Mouse (Mus musculus): ENCODE measurements around the gene Baz2b.
"Not testable (repeated sequence)": the region's sequence is repeated elsewhere in the genome, so short reads cannot be mapped to it uniquely, and the experiment has no call there.

The Baz2b gene

DNA sequence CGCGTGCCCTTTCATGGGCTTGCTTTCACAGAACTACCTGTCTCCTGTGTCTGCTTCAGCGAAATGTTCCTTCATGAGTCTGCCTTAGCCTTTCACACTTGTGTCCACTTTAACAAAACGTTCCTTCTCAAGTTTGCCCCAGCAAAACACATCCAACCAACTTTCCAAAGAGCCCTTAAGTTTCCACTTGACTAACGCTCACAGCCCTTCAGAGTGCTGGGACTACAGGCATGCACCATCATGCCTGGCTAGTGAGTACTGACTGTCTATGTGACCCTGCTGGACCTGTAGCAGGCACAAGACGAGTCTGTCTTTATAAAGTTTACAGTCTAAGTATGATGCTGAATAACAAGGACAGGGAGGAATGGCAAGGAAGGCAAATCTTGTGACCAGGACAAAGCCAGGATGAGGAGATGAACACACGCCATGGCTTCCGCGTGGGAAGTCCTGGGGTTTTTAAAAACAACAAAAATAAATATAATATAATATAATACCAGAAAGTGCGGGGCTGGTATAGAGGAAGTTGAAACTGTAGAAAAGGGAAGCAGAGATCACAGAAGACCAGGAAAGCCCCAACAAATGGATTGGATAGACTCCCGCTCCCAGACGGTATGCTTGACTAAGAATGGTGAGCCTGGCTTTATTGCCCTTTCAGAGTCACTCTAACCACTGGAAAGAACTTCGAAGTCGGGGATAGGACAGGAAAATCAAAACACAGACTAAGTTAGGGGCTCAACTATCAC, 120.7 kb downstream of the Baz2b start:
- no peak for DNase-seq (ENCODE audit: low spot score)

DNA sequence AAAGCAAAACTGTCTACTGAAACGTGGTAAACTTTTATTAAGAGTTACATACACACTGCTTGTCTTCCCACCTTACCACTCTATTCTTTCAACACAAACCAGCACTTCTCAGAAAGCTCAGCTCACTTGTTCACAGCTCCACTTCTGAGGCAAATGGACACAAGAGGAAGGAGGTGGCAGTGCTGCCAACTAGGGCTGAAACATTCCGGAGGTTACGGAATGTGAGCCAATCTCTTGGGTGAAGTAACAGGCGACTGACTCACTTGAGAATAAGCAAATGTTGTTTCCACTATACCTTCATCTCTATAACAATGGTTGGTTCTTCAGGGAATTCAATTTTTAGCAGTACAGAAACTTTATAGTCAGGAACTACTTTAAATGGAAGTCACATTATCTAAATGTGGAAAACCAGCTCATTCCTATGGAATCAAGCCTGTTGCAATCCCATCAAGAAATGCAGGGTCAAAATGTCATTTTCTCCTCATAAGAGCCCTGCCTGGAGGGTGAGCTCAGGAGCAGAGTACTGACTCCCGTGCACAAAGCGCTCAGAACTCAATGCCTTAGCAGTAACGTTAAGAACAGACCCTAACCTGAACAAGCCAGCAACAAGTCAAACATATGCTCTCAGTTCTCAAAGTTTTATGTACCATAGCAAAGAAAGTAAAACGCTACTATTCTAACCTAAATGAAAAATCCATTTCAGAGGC, 123.3 kb downstream of the Baz2b start:
- DNase-seq (ENCODE audit: low spot score): no peak

DNA sequence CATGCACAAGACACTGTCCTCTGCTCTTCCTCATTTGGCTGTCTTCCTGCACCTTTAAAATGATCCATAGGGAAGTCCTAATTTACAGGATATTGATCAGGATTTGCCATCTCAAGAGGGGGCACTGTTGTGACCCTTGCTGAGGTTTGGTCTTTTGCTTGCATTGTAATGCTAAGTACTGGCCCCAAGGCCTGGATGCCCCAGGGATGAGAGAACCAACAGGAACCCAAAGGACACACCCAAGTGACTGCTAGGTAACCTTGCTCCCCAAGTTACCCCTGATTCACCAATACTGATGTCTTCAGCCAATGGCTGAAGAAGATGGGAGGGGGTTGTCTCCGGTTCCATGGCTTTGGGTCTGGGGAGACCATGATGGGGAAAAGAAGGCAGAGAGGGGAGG, 124.8 kb downstream of the Baz2b start:
- no peak for DNase-seq (ENCODE audit: low spot score)

DNA sequence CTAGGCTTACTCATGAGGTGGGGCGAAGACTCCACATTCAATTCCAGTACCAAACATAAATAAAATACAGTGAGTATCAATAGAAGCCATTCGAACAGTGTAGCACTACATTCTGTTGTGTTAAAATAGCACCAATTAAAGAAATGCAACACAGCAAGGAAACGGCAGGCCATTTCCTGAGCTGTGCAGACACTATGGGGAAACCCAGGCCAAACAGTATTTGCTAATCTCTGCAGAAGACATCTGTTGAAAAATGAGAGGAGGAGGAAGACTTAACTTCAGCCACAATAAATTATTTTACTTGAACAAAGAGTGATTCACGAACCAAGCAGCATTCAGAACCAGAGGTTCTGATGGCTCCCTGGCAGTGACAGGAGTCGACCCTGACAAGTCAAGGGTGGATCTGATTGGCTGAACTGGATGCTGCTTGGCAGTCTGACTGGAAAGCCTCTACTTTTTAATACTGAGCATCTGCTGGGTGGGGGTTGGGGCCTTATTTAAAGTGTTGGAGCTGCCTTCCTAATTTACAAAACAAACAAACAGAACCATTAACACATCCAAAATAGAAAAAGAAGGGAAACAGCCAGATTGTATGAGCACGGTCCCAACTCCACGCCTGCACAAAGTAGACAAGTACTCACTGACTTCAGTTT, 126.5 kb downstream of the Baz2b start:
- no peak for DNase-seq (ENCODE audit: low spot score)

DNA sequence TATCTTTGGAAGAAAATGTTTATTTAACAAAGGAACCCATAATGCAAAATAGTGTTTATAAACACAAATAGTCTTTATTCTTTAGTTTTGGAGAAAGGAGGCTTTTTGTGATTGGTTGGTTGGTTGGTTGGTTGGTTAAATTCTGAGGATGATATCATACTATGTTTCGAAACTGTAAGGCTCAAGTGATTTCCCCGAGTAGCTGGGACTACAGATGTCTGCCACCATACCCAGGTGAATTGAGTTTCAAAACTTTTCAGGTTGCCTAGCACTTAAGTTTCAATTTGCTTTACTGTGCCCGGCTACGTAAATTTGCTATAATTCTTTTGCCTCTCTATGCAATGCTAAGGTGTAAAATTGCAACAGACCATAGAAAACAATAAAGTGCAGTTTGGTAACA, 127.4 kb downstream of the Baz2b start:
- DNase-seq (ENCODE audit: low spot score): no peak

GRCm38 (mm10) chr2:60080831-60081230, 128.8 kb downstream of the Baz2b start:
- peak; percentile 79 for DNase-seq (ENCODE audit: low spot score)

- no peak for DNase-seq (ENCODE audit: low spot score)
Measured at GRCm38 (mm10) chr2:60077631-60078030, 132.0 kb downstream of the Baz2b start.

- no peak for DNase-seq (ENCODE audit: low spot score)
Measured at GRCm38 (mm10) chr2:60076800-60077199, 132.8 kb downstream of the Baz2b start.

- peak; percentile 67 for DNase-seq (ENCODE audit: low spot score)
Measured at GRCm38 (mm10) chr2:60076025-60076424, 133.6 kb downstream of the Baz2b start.

DNA sequence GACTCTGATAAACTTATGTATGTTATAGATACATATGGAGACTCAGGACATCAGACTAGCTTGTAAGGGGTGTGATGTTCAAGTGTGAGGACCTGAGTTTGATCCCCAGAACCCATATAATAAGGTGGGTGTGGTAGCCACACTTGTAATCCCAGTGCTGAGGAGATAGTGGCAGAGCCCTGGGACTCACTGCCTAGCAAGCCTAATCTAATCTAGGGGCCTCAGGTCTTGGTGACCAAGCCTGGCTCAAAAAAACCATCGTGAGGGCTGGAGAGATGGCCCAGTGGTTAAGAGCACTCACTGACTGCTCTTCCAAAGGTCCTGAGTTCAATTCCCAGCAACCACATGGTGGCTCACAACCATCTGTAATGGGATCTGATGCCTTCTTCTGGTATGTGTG, 135.8 kb downstream of the Baz2b start:
- not testable (repeated sequence) for DNase-seq (ENCODE audit: low spot score)

- DNase-seq (ENCODE audit: low spot score): no peak
Measured at GRCm38 (mm10) chr2:60071813-60072212, 137.8 kb downstream of the Baz2b start.

DNA sequence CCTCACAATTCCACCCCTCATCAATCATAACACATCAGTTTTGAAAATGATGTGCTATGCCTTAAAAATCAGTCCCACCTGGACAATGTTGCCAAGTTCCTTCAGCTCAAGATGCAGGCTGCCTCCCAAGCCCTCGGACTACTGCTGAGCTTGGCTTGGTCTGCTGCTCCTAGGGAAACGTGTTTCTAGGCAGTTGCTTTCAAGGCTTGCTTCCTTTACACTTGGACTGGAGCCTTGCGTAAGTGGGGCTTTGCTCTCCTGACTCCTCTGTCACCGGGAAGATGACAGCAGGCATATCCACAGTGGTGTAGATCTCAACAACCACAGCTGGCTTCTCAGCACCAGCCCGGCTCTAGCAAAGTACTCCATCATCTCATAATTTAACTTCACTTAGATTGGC, 138.7 kb downstream of the Baz2b start:
- DNase-seq (ENCODE audit: low spot score): no peak

DNA sequence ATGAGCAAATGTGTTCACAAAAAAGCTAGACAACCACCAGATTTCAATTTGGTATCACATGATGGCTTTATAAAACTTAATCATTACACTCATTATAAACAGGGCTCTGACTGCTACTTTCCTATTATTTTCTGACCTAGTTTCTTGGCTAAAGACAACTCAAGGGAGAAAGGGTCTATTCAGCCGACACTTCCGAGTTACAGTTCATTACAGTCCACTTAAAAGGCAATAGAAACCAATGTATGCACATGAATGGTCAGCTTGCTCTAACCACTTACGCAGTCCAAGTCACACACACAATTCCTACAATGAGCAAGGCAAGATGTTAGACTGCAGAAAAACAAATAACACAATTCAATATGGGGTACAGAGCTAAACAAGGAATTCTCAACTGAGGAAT, 141.2 kb downstream of the Baz2b start:
- DNase-seq (ENCODE audit: low spot score): no peak

DNA sequence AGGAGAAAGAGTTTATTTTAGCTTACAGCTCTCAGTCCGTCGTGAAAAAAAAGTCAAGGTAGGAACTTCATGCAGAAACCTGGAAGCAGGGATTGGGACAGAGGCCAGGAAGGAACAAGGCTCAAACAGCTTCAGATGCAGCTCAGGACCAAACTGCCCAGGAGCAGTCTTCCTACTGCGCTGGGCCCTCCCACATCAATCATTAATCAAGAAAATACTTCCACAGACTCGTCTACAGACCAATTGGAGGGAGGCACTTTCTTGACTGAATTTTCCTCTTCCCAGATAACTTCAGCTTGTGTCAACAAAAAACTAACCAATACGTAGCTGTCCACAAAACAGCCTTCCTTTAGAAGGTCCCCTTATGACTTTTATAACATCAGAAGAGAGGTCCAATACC, 144.2 kb downstream of the Baz2b start:
- DNase-seq (ENCODE audit: low spot score): no peak

DNA sequence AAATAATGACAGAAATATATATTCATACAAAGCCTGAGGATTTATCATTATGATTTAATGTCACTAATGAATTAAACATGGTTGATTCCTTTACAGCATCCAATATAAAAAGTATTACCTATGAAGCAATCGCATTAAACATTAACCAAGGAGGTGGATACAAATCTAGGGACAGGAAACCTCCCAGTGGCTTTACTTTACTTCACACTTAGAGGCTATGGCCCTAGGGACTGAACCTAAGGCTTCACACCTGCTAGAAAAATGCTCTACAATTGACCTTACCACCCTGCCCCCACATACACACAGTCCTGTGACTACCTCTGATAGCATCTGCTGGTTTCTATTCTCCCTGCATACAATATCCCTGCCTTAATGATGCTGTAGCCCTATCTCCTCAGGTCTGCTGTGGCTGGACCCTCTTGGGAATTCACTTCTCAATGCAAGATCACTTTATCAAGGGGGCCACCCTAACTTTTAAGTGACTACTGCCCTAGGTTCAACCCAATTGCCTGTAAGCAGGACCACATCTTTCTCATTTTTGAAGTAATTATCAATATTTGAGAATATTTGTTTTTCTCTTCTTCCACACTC, 149.4 kb downstream of the Baz2b start:
- DNase-seq (ENCODE audit: low spot score): no peak

GRCm38 (mm10) chr2:60059300-60059699, 150.3 kb downstream of the Baz2b start:
- DNase-seq (ENCODE audit: low spot score): no peak

GRCm38 (mm10) chr2:60056043-60056442, 153.6 kb downstream of the Baz2b start:
- no peak for DNase-seq (ENCODE audit: low spot score)

DNA sequence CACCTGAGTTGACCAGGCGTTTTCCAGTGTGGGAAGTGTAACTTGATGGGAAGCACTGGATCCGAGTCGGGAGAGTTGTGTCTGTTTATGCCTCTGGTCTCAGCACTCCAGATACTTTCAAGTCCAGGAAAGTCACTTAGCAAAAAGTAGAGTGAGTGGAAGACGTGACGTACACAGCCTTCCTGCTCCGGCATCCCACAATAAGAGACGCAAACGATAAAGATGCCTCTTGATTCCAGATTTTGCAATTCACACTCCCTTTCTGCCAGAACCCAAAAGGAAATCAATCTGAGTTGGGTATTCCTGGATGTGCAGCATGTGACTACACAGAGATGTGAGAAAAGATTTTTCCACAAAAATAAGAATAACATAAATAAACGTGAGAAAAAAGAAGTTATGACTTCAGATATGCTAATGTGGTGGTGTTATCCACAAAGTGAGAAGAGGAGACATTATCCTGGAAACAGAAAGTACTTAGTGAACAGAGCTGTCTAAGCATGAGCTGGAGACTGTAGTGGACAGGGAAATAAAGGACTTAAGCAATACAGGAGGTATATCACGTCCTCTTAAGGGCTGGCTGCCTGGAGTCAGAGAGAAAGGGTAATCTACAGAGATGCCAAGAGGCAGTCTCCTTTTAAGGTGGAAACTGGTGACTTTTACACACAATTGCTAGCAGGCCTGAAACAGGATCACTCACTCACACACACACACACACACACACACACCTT, 154.7 kb downstream of the Baz2b start:
- DNase-seq (ENCODE audit: low spot score): no peak

- peak; percentile 45 for DNase-seq (ENCODE audit: low spot score)
Measured at GRCm38 (mm10) chr2:60053222-60054010, 156.2 kb downstream of the Baz2b start.

- no peak for DNase-seq (ENCODE audit: low spot score)
Measured at GRCm38 (mm10) chr2:60050667-60051460, 158.8 kb downstream of the Baz2b start.
